Mouse (Mus musculus) cerebellum, adult 9-10 months (tissue): ENCODE data around the gene Spats1.
"Not testable (repeated sequence)": the region's sequence is repeated elsewhere in the genome, so short reads cannot be mapped to it uniquely, and the experiment has no call there.

Source experiments
- DNase-seq: peaks from one replicate; pipeline ENCODE4 v3.0.0; 2022

The Spats1 gene

DNA sequence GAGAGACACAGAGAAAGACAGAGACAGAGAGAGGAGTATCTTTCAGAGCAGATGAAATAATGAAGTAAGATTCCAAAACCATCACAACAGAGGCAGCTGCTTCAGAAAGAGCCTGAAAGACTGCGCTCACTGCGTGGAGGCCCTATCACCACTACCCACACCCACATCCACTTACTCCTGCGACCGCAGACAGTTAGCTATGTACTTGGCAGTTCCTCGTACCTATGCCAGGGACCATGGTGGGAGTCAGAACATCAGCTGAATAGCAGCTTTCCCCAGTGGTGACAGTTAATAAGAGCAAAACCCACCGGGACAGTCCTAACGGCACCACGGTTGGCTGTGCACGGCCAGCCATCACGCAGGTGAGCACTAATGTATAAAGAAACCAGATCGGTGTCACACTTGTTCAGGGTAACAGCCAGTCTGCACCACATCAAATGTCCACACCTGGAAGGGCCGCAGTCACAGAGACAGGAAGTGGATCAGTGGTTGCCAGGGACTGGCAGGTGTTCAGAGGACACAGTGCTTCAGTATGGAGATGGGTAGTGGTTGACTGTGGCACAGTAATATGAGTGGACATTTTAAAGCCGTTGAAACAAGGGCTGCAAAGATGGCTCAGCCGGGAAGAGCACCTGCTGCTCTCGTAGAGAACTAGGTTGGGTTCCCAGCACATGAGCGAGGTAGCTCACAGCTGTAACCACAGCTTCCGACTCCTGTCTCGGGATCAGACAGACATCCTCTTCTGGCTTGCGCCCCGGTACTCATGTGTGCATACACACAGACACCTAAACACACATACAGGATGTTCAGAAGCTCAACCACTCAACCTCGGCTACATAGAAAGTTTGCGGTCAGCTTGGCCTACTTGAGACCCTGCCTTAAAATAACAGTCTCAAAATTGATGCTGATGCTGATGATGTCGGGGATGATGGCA, 13.4 kb upstream of the Spats1 start:
- no peak for DNase-seq

DNA sequence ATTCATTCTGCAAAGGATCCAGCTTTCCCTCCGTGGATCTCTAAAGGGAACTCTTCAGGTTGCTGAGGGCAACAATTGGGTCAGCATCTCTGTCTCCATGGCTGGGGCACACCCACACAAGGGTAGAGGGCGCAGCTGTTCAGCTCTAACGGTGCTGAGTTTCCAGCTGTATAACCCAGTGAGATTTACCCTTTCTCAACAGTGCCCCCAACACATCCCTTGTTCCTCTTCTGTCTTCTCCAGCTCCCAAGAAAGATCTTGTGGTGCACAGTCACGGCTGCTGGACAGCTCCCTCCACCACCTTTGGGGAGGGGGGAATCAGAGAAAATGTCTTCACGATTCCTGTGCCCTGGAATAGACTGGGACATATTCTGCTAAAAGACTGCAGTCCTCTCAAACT, 12.0 kb upstream of the Spats1 start:
- no peak for DNase-seq

DNA sequence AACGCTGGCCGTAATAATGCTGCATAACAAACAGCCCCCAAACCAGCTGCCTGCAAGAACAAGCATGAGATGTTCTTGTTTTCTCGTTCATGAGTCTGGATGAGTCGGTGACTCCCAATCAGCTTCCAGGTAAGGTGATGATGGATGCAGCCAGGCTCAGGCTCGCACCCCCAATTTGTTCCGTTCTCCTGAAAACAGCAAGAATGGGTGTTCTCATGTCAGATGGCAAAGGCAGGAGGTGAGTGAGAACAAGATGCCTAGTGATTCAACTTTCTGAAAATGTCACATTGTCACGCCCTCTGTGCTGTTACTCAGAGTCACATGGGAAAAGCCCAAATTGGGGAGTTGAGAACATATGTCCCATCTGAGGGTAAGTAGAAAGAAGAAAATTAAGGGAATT, 10.4 kb upstream of the Spats1 start:
- DNase-seq: no peak

GRCm38 (mm10) chr17:45480429-45480828, 5.2 kb upstream of the Spats1 start:
- no peak for DNase-seq

DNA sequence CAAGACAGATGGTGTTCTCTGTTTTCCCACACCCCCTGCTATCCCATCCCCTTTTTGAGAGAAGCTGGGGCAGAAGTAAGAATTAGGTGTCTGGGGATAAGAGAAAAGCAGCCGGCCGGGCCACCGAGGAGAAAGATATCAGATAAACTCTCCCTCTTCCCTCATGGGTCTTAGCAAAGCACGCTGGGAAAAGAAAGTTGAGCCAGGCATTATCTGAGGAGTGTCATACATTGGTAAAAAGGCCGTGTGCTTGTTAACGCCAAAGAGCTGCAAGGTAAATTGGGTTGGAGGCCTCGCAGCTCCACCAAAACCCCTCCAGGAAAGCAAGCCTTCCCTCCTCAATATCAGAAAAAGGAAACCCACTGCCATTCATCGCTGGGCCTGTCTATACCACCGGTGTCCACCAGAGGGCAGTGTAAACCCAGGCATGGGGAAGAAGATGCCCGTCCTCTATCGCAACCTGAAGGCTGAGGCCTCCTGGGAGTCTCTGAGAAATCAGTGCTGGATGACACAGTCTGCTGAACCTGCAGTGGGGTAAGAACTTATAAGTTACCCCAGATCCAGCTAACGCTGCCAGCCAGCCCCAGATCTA, 3.1 kb upstream of the Spats1 start:
- DNase-seq: peak; percentile 89

- DNase-seq: no peak
Measured at GRCm38 (mm10) chr17:45474146-45474545, 1.1 kb downstream of the Spats1 start.

DNA sequence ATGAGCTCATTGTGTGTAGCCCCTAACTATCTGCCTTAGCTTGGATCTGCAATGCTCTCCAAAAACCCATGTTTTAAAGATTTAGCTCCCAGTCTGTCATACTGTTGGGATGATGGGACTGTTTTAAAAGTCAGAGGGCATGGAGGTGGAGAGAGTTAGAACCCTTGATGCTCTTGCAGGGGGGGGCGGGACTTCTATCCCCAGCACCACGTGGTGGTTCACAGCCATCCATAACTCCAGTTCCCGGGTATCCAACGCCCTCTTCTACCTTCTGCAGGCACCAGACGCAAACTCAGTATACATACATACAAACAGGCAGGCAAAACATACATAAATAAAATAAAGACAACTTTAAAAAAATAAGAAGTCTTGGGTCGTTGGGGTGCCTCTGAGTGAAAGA, 1.5 kb downstream of the Spats1 start:
- peak; percentile 37 for DNase-seq

DNA sequence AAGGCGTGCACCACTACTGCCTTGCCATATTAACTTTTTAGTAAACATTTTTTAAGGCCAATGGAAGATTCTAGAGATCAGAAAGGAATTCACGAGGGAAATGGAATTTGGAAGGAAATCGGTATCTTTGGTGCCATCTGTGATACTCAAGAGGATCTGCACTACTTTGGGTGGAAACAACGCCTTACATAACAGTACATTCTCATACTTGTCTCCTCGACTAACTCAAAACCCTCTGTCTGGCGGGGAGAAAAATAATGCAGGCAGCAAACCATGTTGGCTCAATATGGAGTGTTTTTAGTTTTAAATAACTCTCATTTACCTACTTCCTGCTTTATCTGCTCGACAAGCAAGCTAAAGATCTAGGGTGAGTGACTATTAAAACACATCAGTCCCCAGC, 4.5 kb downstream of the Spats1 start:
- no peak for DNase-seq

- no peak for DNase-seq
Measured at GRCm38 (mm10) chr17:45468302-45468701, 6.9 kb downstream of the Spats1 start.

DNA sequence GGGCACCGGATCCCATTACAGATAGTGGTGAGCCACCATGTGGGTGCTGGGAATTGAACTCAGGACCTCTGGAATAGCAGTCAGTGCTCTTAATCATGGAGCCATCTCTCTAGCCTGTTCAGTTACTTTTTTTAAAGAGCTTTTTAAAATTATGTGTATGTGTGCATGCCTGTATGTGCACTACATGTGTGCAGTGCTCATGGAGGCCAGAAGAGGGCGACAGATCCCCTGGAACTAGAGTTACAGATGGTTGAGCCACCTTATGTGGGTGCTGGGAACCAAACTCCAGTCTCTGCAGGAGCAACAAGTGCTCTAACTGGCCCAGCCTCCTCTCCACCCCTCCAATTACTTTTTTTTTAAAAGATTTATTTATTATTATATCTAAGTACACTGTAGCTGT, 8.5 kb downstream of the Spats1 start:
- DNase-seq: no peak

DNA sequence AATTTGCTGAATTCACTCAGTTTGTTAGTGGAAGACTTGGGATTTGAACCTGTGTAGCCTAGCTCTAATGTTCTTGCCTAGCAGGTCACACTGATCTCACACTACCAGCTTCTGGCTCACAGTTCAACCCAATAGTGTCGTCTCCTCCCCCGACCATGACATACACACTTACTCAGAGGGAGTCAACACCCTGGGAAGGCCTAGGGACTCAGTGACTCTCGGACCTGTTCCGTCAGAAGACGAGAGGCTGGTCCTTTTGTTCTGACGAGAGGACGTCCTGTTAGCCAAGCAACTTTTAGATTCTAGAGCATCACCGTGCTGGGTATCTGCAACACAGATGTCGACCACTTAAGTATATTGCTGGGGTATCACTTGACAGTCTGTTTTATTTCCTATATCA, 11.0 kb downstream of the Spats1 start:
- DNase-seq: no peak

GRCm38 (mm10) chr17:45462506-45462905, 12.7 kb downstream of the Spats1 start:
- no peak for DNase-seq

DNA sequence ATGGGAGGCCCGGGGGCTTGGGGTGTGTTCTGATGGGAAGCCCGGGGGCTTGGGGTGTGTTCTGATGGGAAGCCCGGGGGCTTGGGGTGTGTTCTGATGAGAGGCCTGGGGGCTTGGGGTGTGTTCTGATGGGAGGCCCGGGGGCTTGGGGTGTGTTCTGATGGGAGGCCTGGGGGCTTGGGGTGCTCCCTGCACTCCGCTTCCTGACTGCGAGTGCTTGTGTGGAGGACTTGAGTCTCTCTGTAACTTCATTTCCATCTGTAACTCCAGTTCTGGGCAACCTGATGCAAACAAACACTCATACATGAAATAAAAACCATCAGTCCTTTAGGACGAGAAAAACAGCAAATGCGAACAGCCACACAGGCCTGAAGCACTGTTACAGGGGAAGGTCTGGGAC, 16.2 kb downstream of the Spats1 start:
- no peak for DNase-seq

- no peak for DNase-seq
Measured at GRCm38 (mm10) chr17:45458516-45458915, 16.7 kb downstream of the Spats1 start.

DNA sequence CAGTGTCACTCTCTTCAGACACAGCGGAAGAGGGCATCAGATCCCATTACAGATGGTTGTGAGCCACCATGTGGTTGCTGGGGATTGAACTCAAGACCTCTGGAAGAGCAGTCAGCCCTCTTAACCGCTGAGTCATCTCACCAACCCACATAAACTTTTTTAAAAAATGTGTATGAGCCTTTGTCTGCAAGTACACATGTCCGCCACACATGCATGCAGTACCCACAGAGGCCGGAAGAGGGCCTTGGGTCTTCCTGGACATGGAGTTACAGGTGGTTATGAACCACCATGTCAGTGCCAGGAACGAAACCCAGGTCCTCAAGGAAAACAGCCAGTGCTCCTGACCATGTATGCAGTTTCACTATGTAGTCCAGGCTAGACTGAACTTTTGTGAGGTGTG, 17.7 kb downstream of the Spats1 start:
- no peak for DNase-seq

DNA sequence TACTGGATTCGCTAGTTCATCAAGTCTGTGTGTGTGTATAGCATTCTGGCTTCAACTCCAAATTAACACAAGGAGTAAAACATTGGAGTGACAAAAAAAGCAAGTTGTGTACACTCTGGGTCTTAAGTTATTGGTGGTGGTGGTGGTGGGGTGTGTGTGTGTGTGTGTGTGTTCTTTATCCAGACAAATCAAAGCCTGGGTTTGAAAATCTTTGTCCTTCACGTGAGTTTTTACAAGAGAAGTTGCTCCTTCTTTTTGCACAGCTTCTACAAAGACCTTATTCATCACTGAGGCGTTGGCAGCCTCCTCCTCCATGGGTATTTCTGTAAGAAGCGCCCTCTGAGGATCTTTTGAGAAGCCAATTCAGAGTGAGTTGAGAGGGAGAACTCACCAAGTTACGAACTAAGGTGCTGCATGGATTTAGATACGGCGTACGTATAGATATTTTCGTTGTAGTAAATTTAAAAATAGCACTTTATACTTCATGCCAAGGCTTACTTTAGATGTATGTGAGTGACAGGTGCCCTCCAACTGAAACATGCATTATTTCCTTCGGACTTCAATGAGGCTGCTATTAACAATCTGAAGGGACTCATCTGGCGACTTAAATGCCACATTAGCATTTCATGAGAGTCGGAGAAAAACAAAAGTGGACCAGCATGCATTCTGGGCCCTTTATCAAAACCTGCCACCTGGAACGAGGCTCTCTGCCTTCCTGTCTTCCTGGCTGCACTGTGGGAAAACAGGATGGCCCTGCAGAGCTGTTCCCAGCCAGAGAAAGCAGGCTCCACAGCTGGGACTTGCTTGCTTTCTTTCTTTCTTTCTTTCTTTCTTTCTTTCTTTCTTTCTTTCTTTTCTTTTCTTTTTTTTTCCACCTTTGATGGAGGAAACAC, 18.7 kb downstream of the Spats1 start:
- no peak for DNase-seq

- DNase-seq: not testable (repeated sequence)
Measured at GRCm38 (mm10) chr17:45455783-45456182, 19.4 kb downstream of the Spats1 start.

DNA sequence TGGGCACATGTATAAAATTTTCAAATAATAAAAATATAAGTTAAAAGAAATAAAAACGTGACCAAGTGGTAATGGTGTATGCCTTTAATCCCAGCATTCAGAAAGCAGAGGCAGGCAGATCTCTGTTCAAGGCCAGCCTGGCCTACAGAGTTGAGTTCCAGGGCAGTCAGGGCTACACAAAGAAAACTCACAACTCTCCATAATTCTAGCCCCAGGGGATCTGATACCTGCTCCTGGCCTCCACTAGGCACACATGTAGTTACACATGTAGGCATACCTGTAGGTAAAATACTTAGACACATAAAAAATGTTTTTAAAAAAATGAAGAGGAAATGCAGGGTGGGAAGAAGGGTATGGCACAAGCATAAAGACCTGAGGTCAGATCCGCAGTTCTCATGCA, 20.4 kb downstream of the Spats1 start:
- DNase-seq: no peak

- no peak for DNase-seq
Measured at GRCm38 (mm10) chr17:45452271-45452670, 22.9 kb downstream of the Spats1 start.

GRCm38 (mm10) chr17:45450153-45450552, 25.1 kb downstream of the Spats1 start:
- DNase-seq: no peak

GRCm38 (mm10) chr17:45449586-45449985, 25.6 kb downstream of the Spats1 start:
- no peak for DNase-seq

DNA sequence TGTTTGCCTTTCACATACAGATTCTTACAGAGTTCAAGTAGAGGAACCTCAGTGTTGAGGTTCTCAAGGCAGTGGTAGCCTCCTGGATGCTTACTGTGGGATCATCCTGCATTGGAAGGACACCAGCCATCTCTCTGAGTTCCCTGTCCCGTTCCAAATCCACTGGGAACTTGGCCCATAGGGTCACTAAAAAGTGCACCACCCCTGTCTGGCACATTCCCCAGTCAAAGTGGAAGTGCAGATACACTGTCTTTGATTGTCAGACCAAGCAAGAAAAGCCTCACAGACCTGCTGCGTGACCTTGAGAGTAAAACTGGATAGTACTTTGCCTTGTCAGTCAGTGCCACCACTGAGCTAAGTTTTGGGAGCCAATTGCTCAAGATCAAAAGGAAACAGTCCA, 28.2 kb downstream of the Spats1 start:
- DNase-seq: no peak

DNA sequence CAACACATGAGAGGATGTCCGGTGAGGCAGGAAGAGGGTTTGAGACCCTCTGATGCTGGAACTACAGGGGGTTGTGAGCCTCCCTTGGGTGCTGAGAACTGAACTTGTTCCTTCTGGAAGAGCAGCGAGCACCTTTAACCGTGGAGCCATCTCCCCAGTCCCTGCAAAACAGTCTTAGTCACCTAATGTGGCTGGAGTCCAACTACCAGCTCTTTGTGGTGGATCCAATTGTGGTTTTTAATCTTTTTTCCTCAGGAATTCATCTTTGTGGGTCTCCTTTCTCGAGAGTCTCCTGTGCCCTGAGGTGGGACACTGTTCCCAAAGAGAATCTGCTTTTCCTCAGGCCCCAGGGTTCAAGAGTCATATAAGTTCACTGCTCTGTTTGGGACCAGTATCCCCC, 29.3 kb downstream of the Spats1 start:
- no peak for DNase-seq

DNA sequence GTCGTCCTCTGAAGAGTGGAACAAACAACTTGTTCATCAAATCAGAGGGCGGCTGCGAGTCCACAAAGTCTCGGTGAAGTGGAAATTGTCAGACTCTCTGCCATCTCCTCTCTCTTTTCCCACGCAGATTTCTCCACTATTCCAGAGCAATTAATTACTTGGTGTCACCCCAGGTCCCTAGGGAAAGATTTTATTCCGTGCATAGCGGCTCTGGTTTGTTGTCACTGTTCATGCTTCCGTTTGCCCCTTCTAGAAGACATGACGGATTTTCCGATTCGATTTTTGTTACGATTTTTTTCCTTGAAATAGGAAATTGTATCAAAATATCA, 41.0 kb downstream of the Spats1 start:
- peak; percentile 62 for DNase-seq
